Mouse (Mus musculus): Measurements from ENCODE around the gene Rcan1. TPM values are rescaled to one million over a fixed set of nuclear protein-coding genes. Genes with fewer than 3 reads are reported as not detected.
"Not testable (repeated sequence)": the region's sequence is repeated elsewhere in the genome, so short reads cannot be mapped to it uniquely, and the experiment has no call there.

Rcan1 gene
- polyA plus RNA-seq, 1 experiment from 2014 or later = 37.9 TPM

GRCm38 (mm10) chr16:92415702-92416118, 55.0 kb downstream of the Rcan1 start:
- peak overlapping the region; percentile 66; the same call in 1 of the 2 replicates for H3K27ac ChIP-seq
- H3K4me1 ChIP-seq (replicated peaks; ENCODE audit: insufficient read depth, low read length) = peaks cover 17% of the 10 kb centered on the region
- DNase-seq (ENCODE audit: low spot score) (peak; percentile 75), ATAC-seq (replicated peaks; ENCODE audit: low FRiP score, low read depth) (no peak)
- H3K9ac ChIP-seq (ENCODE audit: low read depth, low read length) = no peak overlapping the region
- 30% methylated on average over 7 of the region's 7 CpGs for WGBS
- no peaks in the 10 kb centered on the region for H3K9me3 ChIP-seq (replicated peaks; ENCODE audit: low read length)
- H3K4me2 ChIP-seq (ENCODE audit: low read length) = no peak overlapping the region
- H3K27me3 ChIP-seq (ENCODE audit: insufficient read depth, low read length) = no peaks in the 10 kb centered on the region
- TF ChIP-seq CTCF (IDR thresholded peaks at IDR 0.05; ENCODE audit: low read depth) = no peak
- no peaks in the 10 kb centered on the region for H3K36me3 ChIP-seq (ENCODE audit: insufficient read depth, low read length)
- no peak overlapping the region for H3K4me3 ChIP-seq (replicated peaks; ENCODE audit: low read depth, low read length)

- H3K27me3 ChIP-seq (ENCODE audit: insufficient read depth, low read length); H3K9me3 ChIP-seq (replicated peaks; ENCODE audit: low read length); ATAC-seq (replicated peaks; ENCODE audit: low FRiP score, low read depth); H3K9ac ChIP-seq (ENCODE audit: low read depth, low read length); H3K27ac ChIP-seq; H3K4me3 ChIP-seq (replicated peaks; ENCODE audit: low read depth, low read length); H3K4me2 ChIP-seq (ENCODE audit: low read length); H3K36me3 ChIP-seq (ENCODE audit: insufficient read depth, low read length); DNase-seq (ENCODE audit: low spot score): not testable (repeated sequence)
- H3K4me1 ChIP-seq (replicated peaks; ENCODE audit: insufficient read depth, low read length) = peaks cover 17% of the 10 kb centered on the region
- 55% methylated on average over 6 of the region's 6 CpGs for WGBS
Measured at GRCm38 (mm10) chr16:92415038-92415437, 55.6 kb downstream of the Rcan1 start.

- DNase-seq (ENCODE audit: low spot score) (no peak), ATAC-seq (replicated peaks; ENCODE audit: low FRiP score, low read depth) (0 out of 2 replicates have a peak, but pooled peaks have one; percentile 15)
- H3K36me3 ChIP-seq (ENCODE audit: insufficient read depth, low read length) = no peaks in the 10 kb centered on the region
- H3K9ac ChIP-seq (ENCODE audit: low read depth, low read length) = no peak overlapping the region
- H3K4me2 ChIP-seq (ENCODE audit: low read length) = no peak overlapping the region
- no peak for TF ChIP-seq CTCF (IDR thresholded peaks at IDR 0.05; ENCODE audit: low read depth)
- peaks cover 17% of the 10 kb centered on the region for H3K4me1 ChIP-seq (replicated peaks; ENCODE audit: insufficient read depth, low read length)
- peak overlapping the region; percentile 48 for H3K27ac ChIP-seq
- 40% methylated on average over 7 of the region's 7 CpGs for WGBS
- H3K4me3 ChIP-seq (replicated peaks; ENCODE audit: low read depth, low read length) = no peak overlapping the region
- no peaks in the 10 kb centered on the region for H3K27me3 ChIP-seq (ENCODE audit: insufficient read depth, low read length)
- no peaks in the 10 kb centered on the region for H3K9me3 ChIP-seq (replicated peaks; ENCODE audit: low read length)
Measured at GRCm38 (mm10) chr16:92412888-92413287, 57.8 kb downstream of the Rcan1 start.

GRCm38 (mm10) chr16:92411981-92412706, 58.5 kb downstream of the Rcan1 start:
- Histone ChIP-seq H3K9ac (ENCODE audit: low read depth, low read length) (no peak overlapping the region), H3K4me2 (ENCODE audit: low read length) (no peak overlapping the region), H3K4me3 (replicated peaks; ENCODE audit: low read depth, low read length) (no peak overlapping the region), H3K27me3 (ENCODE audit: insufficient read depth, low read length) (no peaks in the 10 kb centered on the region), H3K4me1 (replicated peaks; ENCODE audit: insufficient read depth, low read length) (peaks cover 20% of the 10 kb centered on the region), H3K9me3 (replicated peaks; ENCODE audit: low read length) (no peaks in the 10 kb centered on the region), H3K36me3 (ENCODE audit: insufficient read depth, low read length) (no peaks in the 10 kb centered on the region), H3K27ac (peak overlapping the region; percentile 48)
- DNase-seq (ENCODE audit: low spot score) = no peak
- WGBS = 70% methylated on average over 19 of the region's 19 CpGs
- no peak for ATAC-seq (replicated peaks; ENCODE audit: low FRiP score, low read depth)
- no peak for TF ChIP-seq CTCF (IDR thresholded peaks at IDR 0.05; ENCODE audit: low read depth)

- no peak overlapping the region for H3K4me3 ChIP-seq (replicated peaks; ENCODE audit: low read depth, low read length)
- H3K9me3 ChIP-seq (replicated peaks; ENCODE audit: low read length) = no peaks in the 10 kb centered on the region
- 86% methylated on average over 2 of the region's 2 CpGs for WGBS
- TF ChIP-seq CTCF (IDR thresholded peaks at IDR 0.05; ENCODE audit: low read depth) = no peak
- H3K9ac ChIP-seq (ENCODE audit: low read depth, low read length) = no peak overlapping the region
- H3K4me1 ChIP-seq (replicated peaks; ENCODE audit: insufficient read depth, low read length) = peaks cover 15% of the 10 kb centered on the region; the same call in 1 of the 2 replicates
- no peak overlapping the region for H3K4me2 ChIP-seq (ENCODE audit: low read length)
- DNase-seq (ENCODE audit: low spot score) = no peak
- ATAC-seq (replicated peaks; ENCODE audit: low FRiP score, low read depth) = no peak
- H3K36me3 ChIP-seq (ENCODE audit: insufficient read depth, low read length) = no peaks in the 10 kb centered on the region
- no peaks in the 10 kb centered on the region for H3K27me3 ChIP-seq (ENCODE audit: insufficient read depth, low read length)
- no peak overlapping the region for H3K27ac ChIP-seq
Measured at GRCm38 (mm10) chr16:92410344-92410743, 60.3 kb downstream of the Rcan1 start.

- Histone ChIP-seq H3K4me2 (ENCODE audit: low read length) (no peak overlapping the region), H3K36me3 (ENCODE audit: insufficient read depth, low read length) (no peaks in the 10 kb centered on the region), H3K9ac (ENCODE audit: low read depth, low read length) (no peak overlapping the region), H3K9me3 (replicated peaks; ENCODE audit: low read length) (no peaks in the 10 kb centered on the region), H3K27me3 (ENCODE audit: insufficient read depth, low read length) (no peaks in the 10 kb centered on the region), H3K4me3 (replicated peaks; ENCODE audit: low read depth, low read length) (no peak overlapping the region), H3K27ac (peak overlapping the region; percentile 64; the same call in 1 of the 2 replicates), H3K4me1 (replicated peaks; ENCODE audit: insufficient read depth, low read length) (peaks cover 18% of the 10 kb centered on the region)
- WGBS = 24% methylated on average over 2 of the region's 2 CpGs
- peak; percentile 91 for DNase-seq (ENCODE audit: low spot score)
- no peak for ATAC-seq (replicated peaks; ENCODE audit: low FRiP score, low read depth)
- TF ChIP-seq CTCF (IDR thresholded peaks at IDR 0.05; ENCODE audit: low read depth) = no peak
Measured at GRCm38 (mm10) chr16:92407883-92408282, 62.8 kb downstream of the Rcan1 start.

Data from kidney, postnatal 0 days (tissue).